Mouse (Mus musculus) right cerebral cortex, adult 2 months (tissue): ENCODE results near the gene Nceh1.

ENCODE experiments used
- DNase-seq, 2 experiments: peaks; one replicate each; pipeline ENCODE4 v3.0.0; 2021 to 2022; ENCODE audit warnings: low spot score in 2 of 2

Nceh1 gene

GRCm38 (mm10) chr3:27322591-27322990 is 139.8 kb downstream of the Nceh1 start:
- no peak for DNase-seq

GRCm38 (mm10) chr3:27323551-27323950 is 140.8 kb downstream of the Nceh1 start:
- no peak for DNase-seq

- no peak for DNase-seq
These were observed 143.9 kb downstream of the Nceh1 start for GRCm38 (mm10) chr3:27326633-27327191.

GRCm38 (mm10) chr3:27330706-27331105 is 147.9 kb downstream of the Nceh1 start:
- no peak for DNase-seq
